Mouse (Mus musculus) heart, adult 2 months (tissue): ENCODE results near the gene Tmem183a. TPM values are rescaled to one million over a fixed set of nuclear protein-coding genes. Genes with fewer than 3 reads are reported as not detected.
A peak's percentile ranks its signal among the peaks of the same experiment; 100 is the strongest.

ENCODE experiments used
- DNase-seq, 2 experiments: peaks; one replicate each; pipeline ENCODE4 v3.0.0; 2021
- H3K27ac ChIP-seq: fragments of 200-600 bp; 2 replicates; pipeline ENCODE4 v1.8.1; 2022
- H3K27me3 ChIP-seq: fragments of 200-500 bp; 2 replicates; pipeline ENCODE4 v1.6.1; 2012; ENCODE audit warnings: mild to moderate bottlenecking, low read length, inconsistent platforms, mixed read lengths; ENCODE audit not compliant: control insufficient read depth, insufficient read depth
- H3K36me3 ChIP-seq: fragments of 200-500 bp; 2 replicates; pipeline ENCODE4 v1.6.1; 2012; ENCODE audit warnings: low read length, inconsistent platforms; ENCODE audit not compliant: control insufficient read depth, insufficient read depth
- H3K4me1 ChIP-seq: fragments of 200-500 bp; 2 replicates; pipeline ENCODE4 v1.6.1; 2011; ENCODE audit warnings: low read length; ENCODE audit not compliant: control insufficient read depth, insufficient read depth
- H3K4me3 ChIP-seq: fragments of 200-600 bp; 2 replicates; pipeline ENCODE4 v1.8.1; 2022
- H3K79me2 ChIP-seq: fragments of 200-500 bp; replicated peaks from 2 replicates; pipeline ENCODE4 v1.6.1; 2012; ENCODE audit warnings: mild to moderate bottlenecking, inconsistent platforms, low read length, moderate library complexity, mixed read lengths; ENCODE audit not compliant: control insufficient read depth, insufficient read depth
- H3K9ac ChIP-seq: fragments of 200-500 bp; 2 replicates; pipeline ENCODE4 v1.6.1; 2012; ENCODE audit warnings: low read depth, mild to moderate bottlenecking, control low read depth, inconsistent platforms, low read length, mixed read lengths
- CTCF ChIP-seq: fragments of 200-600 bp; IDR thresholded peaks from 2 replicates; pipeline ENCODE4 v1.8.1; 2022; ENCODE audit warnings: antibody characterized with exemption, mild to moderate bottlenecking, moderate library complexity
- EP300 ChIP-seq: fragments of 200-500 bp; IDR thresholded peaks from 2 replicates; pipeline ENCODE4 v1.6.1; 2011; ENCODE audit warnings: low read depth, low read length, control low read depth; ENCODE audit not compliant: insufficient read depth
- POLR2A ChIP-seq: fragments of 200-500 bp; IDR thresholded peaks from 2 replicates; pipeline ENCODE4 v1.6.1; 2011; ENCODE audit warnings: mild to moderate bottlenecking, low read depth, low read length, control low read depth; ENCODE audit not compliant: insufficient read depth
- WGBS: fragments of 180-500 bp; shearing (Covaris S2); methylation state at CpG from one replicate; pipeline ENCODE4 v1.1.7; 2018; 5-methylcytosine and 5-hydroxymethylcytosine counted together
- intact Hi-C: fragments of 180-260 bp; cut with DNase I; formaldehyde crosslinking; loops from one replicate; pipeline ENCODE4 v1.15.1; 2025
- polyA plus RNA-seq: library from polyadenylated mRNA; depleted of rRNA; stranded (reverse); fragments of >200 nt; gene quantifications from 2 replicates; pipeline ENCODE4 v1.2.3, GENCODE M21; 2012
- total RNA-seq, 2 experiments: library from RNA; stranded (reverse); gene quantifications; 2 replicates each; pipeline ENCODE4 v1.2.3; 2021

Gene Tmem183a
- total and polyA plus RNA-seq, 3 experiments: 17.8 to 22.9 (median 18.7) TPM

GRCm38 (mm10) chr1:134332770-134333271, 29.0 kb downstream of the Tmem183a start, which contains the start of gene Ppfia4:
Gene Ppfia4 (minus strand): TSS chr1:134332928.
- no peaks in the 10 kb centered on the region for H3K36me3 ChIP-seq
- peak within 1 kb of the TSS; percentile 33; the same call in 1 of the 2 replicates for H3K27ac ChIP-seq
- peak; percentile 44 to 58 for DNase-seq
- no peaks in the 10 kb centered on the region for H3K79me2 ChIP-seq
- intact Hi-C loops: loop anchor here (1.0 kb wide), 2 partner anchors 181 to 213 kb away; no protein-coding TSS in a partner anchor
- no peaks in the 10 kb centered on the region for H3K4me1 ChIP-seq
- 0 out of 2 replicates have a peak within 1 kb of the TSS, but pooled peaks have one; percentile 20 for H3K4me3 ChIP-seq
- H3K27me3 ChIP-seq: no peaks in the 10 kb centered on the region
- no peak for TF ChIP-seq EP300
- TF ChIP-seq POLR2A: no peak
- TF ChIP-seq CTCF: no peak
- 14% methylated on average over 13 of the region's 13 CpGs for WGBS
- no peak within 1 kb of the TSS for H3K9ac ChIP-seq

- peak overlapping the region; percentile 33; the same call in 1 of the 2 replicates for H3K27ac ChIP-seq
- peak; percentile 61 to 79 for DNase-seq
- no peaks in the 10 kb centered on the region for H3K4me1 ChIP-seq
- H3K36me3 ChIP-seq: no peaks in the 10 kb centered on the region
- H3K27me3 ChIP-seq: no peaks in the 10 kb centered on the region
- intact Hi-C loops: loop anchor here (1.0 kb wide), 2 partner anchors 180 to 212 kb away; no protein-coding TSS in a partner anchor
- WGBS: 38% methylated on average over 20 of the region's 20 CpGs
- TF ChIP-seq EP300 (0 out of 2 replicates have a peak, but pooled peaks have one; percentile 60), CTCF (no peak; the same call in 1 of the 2 replicates)
- H3K9ac ChIP-seq: no peak overlapping the region
- no peak overlapping the region for H3K4me3 ChIP-seq
- H3K79me2 ChIP-seq: no peaks in the 10 kb centered on the region
Observed at GRCm38 (mm10) chr1:134331879-134332635, 29.7 kb downstream of the Tmem183a start.

- H3K79me2 ChIP-seq: no peaks in the 10 kb centered on the region
- WGBS: 89% methylated on average over 12 of the region's 12 CpGs
- H3K4me3 ChIP-seq: no peak overlapping the region
- no peaks in the 10 kb centered on the region; the same call in 1 of the 2 replicates for H3K4me1 ChIP-seq
- no peaks in the 10 kb centered on the region for H3K27me3 ChIP-seq
- no peaks in the 10 kb centered on the region for H3K36me3 ChIP-seq
- intact Hi-C loops: no loop called here
- TF ChIP-seq CTCF (no peak), POLR2A (no peak), EP300 (no peak)
- DNase-seq: no peak
- H3K9ac ChIP-seq: no peak overlapping the region
- no peak overlapping the region for H3K27ac ChIP-seq
Observed at GRCm38 (mm10) chr1:134326841-134327346, 34.9 kb downstream of the Tmem183a start.

GRCm38 (mm10) chr1:134322591-134322990, 39.2 kb downstream of the Tmem183a start:
- intact Hi-C loops: loop anchor here (1.0 to 5.0 kb wide), 3 partner anchors 78 to 171 kb away; no protein-coding TSS in a partner anchor
- Histone ChIP-seq H3K79me2 (no peaks in the 10 kb centered on the region), H3K4me3 (no peak overlapping the region), H3K36me3 (no peaks in the 10 kb centered on the region), H3K27ac (no peak overlapping the region), H3K4me1 (no peaks in the 10 kb centered on the region; the same call in 1 of the 2 replicates), H3K9ac (no peak overlapping the region), H3K27me3 (no peaks in the 10 kb centered on the region)
- TF ChIP-seq EP300 (0 out of 2 replicates have a peak, but pooled peaks have one; percentile 60), POLR2A (no peak), CTCF (peak; percentile 79)
- peak; percentile 48 to 51 for DNase-seq
- WGBS: 62% methylated on average over 6 of the region's 6 CpGs

DNA sequence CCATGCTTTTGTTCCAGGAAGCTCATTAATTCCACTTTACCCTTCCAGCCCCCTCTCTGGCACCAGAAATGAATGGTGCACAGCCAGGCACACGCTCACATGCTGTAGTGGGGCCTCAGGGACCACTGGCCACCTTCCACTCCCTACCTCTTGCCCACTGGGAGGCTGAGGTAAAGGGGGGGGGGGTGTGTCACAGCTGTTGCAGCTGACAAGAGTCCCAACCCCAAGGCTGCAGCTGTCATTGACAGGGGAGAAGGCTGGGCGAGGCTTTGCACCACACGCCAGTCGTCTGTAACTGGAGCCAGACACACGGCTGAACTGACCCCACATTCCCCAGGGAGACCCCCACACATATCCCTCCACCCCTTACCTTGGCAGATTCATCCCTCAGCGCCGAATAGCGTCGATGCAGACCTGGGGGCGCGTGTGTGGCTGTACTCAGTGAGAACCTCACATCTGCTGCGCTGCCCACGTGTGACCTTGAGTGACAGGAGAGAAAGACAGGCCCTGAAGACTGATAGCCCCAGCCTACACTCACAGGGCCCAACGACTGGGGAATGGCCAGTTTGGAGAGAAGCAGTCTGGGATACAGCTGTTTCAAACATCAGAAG, 41.0 kb downstream of the Tmem183a start:
- 73% methylated on average over 14 of the region's 14 CpGs for WGBS
- Histone ChIP-seq H3K4me3 (no peak overlapping the region), H3K79me2 (no peaks in the 10 kb centered on the region), H3K36me3 (no peaks in the 10 kb centered on the region), H3K9ac (no peak overlapping the region), H3K4me1 (no peaks in the 10 kb centered on the region; the same call in 1 of the 2 replicates), H3K27me3 (no peaks in the 10 kb centered on the region), H3K27ac (no peak overlapping the region)
- TF ChIP-seq CTCF: no peak
- TF ChIP-seq EP300: no peak
- TF ChIP-seq POLR2A: no peak
- intact Hi-C loops: loop anchor here (5.0 kb wide), 1 partner anchor 123 kb away; no protein-coding TSS in a partner anchor
- DNase-seq: no peak
